Mouse (Mus musculus) yolk sac, embryonic 10.5 days (tissue): Measurements from ENCODE around the gene Gm13289.
"Not testable (repeated sequence)": the region's sequence is repeated elsewhere in the genome, so short reads cannot be mapped to it uniquely, and the experiment has no call there.

Experiments used
- DNase-seq: peaks from one replicate; pipeline ENCODE4 v3.0.0-alpha.2; 2017; ENCODE audit warnings: low spot score

The Gm13289 gene

DNA sequence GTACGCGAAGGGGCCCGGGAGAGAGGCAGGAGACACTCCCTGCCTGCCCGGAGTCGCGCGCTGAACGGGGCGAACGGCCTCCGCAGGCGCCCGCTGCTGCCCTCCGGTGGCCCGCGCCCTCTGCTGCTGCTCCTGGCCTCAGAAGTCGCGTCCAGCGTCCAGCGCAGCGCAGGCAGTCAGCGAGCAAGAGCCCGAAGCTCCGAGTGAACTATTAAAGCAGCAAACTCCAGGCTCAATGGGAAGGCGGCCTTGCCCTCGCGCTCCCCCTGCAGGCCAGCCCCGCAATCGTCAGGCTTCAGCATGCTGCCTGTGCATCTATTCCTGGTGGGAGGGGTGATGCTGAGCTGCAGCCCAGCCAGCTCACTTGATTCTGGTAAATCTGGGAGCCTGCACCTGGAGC lies at the start of gene Gm13289:
Gm13289 (plus strand) TSS at position 301 of the 400 bp plus-strand sequence.
- DNase-seq: not testable (repeated sequence)

DNA sequence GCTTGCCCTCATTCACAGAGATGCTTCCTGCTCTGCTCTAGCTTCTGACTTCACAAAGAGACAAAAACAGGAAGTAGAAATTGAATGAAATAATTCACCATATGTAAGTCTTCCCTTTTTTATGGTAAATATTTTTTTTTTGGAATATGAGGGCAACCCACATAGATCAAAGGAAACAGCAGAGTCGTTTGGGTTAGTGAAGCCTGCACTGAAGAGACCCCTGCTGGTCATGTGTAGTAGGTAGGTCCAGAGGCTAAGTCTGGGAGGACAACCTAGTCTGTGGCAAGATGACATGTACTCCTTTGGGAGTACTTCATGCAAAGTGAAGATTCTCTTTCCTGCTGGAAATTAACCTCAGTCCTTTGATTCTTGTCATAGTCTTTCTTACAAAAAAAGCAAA lies 49.4 kb upstream of the Gm13289 start:
- DNase-seq: no peak

DNA sequence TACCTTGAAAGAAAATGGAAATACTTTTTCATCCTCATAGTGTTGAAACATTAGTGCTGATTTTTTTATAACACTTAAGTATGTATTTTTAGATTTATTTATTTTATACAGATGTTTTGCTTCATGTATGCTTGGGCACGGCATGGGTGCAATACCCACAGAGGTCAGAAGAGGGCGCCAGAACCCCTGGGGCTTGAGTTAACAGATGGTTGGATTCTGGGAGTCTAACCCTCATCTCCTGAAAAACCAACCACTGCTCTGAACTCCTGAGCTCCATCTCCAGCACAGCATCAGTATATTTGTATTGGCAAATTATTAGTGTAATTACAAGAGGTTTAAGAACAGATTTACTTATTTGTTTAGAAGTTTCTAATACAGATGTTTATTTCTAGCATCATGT lies 38.2 kb upstream of the Gm13289 start:
- DNase-seq: no peak

DNA sequence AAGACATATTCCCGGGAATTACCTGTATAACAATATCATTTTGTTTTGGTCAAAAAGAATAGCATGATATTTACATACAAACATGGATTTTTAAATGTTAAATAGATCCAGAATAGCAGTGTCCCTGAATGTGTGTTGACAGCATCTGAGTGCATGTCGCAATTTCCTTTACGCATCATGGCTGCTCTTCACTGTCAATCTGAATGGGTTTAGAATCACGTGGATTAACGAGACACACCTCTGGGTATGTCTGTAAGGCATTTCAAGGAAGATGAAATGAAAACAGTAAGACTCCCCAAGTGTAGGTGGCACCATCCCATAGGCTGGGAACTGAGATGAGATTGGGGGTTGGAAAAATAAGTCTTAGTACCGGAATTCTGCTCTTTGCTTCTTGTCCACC lies 37.7 kb upstream of the Gm13289 start:
- DNase-seq: no peak

- DNase-seq: no peak
Observed at GRCm38 (mm10) chr4:88741426-88741825, 35.3 kb upstream of the Gm13289 start.

DNA sequence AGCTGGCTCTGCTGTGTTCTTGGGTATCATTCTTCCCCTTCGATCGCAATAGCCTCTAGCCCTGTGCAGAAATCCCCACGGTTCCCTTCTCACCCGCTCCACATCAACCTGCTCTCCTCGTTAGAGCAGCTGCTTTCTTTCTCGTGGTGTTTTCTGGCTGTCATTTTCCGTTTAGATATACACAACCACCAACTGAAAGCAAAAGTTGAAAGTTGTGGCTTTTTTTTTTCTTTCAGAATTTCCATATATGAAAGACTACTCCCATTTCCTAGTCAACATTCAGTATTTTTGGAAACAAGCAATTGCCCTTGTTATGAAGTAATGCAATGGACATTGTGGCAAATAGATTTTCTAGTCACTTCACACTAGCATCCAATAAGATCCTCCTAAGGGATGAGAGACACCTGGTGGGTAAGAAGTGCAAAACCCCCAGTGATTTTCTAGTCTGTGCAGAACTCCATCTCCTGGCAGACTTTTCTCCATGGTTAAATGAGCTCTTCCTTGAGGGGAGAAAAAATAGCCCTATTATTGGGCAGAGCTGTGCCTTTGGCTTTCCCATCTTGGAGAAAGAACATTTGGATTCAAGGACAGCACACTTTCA lies 33.9 kb upstream of the Gm13289 start:
- no peak for DNase-seq

- no peak for DNase-seq
Observed at GRCm38 (mm10) chr4:88744207-88744606, 32.5 kb upstream of the Gm13289 start.

- no peak for DNase-seq
Observed at GRCm38 (mm10) chr4:88749926-88750325, 26.8 kb upstream of the Gm13289 start.

DNA sequence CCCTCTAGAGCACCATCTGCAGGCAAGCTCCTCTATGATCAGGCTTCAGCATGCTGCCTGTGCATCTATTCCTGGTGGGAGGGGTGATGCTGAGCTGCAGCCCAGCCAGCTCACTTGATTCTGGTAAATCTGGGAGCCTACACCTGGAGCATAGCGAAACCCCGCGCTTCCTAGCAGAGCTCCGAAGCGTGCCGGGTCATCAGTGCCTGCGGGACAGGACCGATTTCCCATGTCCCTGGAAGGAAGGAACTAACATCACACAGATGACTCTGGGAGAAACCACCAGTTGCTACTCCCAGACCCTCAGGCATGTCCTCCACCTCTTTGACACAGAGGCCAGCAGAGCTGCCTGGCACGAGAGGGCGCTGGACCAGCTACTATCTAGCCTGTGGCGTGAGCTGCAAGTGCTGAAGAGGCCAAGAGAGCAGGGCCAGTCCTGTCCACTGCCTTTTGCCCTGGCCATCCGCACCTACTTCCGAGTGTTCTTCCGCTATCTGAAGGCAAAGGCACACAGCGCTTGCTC lies 21.8 kb upstream of the Gm13289 start, which contains the start of gene Gm13271:
Gm13271 (plus strand) TSS at position 51 of the 523 bp plus-strand sequence.
- not testable (repeated sequence) for DNase-seq

GRCm38 (mm10) chr4:88756581-88757513 lies 19.9 kb upstream of the Gm13289 start:
- peak; percentile 32 for DNase-seq

DNA sequence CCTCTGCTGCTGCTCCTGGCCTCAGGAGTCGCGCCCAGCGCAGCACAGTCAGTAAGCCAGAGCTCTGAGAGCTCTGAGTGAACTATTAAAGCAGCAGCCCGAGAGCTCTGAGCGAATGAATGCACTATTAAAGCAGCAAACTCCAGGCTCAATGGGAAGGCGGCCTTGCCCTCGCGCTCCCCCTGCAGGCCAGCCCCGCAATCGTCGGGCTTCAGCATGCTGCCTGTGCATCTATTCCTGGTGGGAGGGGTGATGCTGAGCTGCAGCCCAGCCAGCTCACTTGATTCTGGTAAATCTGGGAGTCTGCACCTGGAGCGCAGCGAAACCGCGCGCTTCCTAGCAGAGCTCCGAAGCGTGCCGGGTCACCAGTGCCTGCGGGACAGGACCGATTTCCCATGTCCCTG lies 19.1 kb upstream of the Gm13289 start:
- DNase-seq: peak; percentile 86

- not testable (repeated sequence) for DNase-seq
Observed at GRCm38 (mm10) chr4:88758751-88759150, 18.0 kb upstream of the Gm13289 start.

GRCm38 (mm10) chr4:88759610-88760268 lies 17.0 kb upstream of the Gm13289 start, which contains the start of gene Gm13283:
Gene Gm13283, plus strand, starts transcription at chr4:88760119.
- not testable (repeated sequence) for DNase-seq

DNA sequence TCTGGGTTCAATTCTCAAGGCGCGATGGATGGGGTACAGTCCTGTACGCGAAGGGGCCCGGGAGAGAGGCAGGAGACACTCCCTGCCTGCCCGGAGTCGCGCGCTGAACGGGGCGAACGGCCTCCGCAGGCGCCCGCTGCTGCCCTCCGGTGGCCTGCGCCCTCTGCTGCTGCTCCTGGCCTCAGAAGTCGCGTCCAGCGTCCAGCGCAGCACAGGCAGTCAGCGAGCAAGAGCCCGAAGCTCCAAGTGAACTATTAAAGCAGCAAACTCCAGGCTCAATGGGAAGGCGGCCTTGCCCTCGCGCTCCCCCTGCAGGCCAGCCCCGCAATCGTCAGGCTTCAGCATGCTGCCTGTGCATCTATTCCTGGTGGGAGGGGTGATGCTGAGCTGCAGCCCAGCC lies 16.3 kb upstream of the Gm13289 start:
- DNase-seq: peak; percentile 64

GRCm38 (mm10) chr4:88761776-88762175 lies 14.9 kb upstream of the Gm13289 start:
- DNase-seq: not testable (repeated sequence)

DNA sequence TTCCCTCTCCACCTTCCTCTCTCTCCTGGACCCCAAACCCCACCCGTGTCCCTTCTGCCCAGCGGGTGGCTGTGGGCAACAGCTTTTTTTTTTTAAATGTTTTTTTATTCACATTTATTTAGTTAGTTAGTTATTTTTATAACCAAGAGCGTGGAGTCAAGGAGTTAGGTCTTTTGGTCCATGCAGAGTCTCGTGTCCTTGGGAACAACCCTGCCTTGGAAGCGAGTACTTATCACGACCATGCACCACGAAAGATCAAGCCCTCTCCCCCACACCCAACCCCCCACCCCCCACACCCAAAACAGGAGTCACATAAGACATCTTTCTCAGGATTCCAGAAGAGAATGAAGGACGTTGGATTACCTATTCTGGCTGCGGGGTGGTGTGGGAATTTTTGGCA lies 14.4 kb upstream of the Gm13289 start:
- not testable (repeated sequence) for DNase-seq

DNA sequence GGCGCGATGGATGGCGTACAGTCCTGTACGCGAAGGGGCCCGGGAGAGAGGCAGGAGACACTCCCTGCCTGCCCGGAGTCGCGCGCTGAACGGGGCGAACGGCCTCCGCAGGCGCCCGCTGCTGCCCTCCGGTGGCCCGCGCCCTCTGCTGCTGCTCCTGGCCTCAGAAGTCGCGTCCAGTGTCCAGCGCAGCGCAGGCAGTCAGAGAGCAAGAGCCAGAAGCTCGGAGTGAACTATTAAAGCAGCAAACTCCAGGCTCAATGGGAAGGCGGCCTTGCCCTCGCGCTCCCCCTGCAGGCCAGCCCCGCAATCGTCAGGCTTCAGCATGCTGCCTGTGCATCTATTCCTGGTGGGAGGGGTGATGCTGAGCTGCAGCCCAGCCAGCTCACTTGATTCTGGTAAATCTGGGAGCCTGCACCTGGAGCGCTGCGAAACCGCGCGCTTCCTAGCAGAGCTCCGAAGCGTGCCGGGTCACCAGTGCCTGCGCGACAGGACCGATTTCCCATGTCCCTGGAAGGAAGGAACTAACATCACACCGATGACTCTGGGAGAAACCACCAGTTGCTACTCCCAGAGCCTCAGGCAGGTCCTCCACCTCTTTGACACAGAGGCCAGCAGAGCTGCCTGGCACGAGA lies 13.2 kb upstream of the Gm13289 start:
- peak; percentile 74 for DNase-seq

- DNase-seq: not testable (repeated sequence)
Observed at GRCm38 (mm10) chr4:88773534-88773933, 3.2 kb upstream of the Gm13289 start, which contains the start of gene Gm13290. Gene Gm13290, plus strand, starts transcription at chr4:88773834.

DNA sequence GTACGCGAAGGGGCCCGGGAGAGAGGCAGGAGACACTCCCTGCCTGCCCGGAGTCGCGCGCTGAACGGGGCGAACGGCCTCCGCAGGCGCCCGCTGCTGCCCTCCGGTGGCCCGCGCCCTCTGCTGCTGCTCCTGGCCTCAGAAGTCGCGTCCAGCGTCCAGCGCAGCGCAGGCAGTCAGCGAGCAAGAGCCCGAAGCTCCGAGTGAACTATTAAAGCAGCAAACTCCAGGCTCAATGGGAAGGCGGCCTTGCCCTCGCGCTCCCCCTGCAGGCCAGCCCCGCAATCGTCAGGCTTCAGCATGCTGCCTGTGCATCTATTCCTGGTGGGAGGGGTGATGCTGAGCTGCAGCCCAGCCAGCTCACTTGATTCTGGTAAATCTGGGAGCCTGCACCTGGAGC lies 2.8 kb downstream of the Gm13289 start, which contains the start of gene Gm13272:
Gm13272 (plus strand) TSS at position 301 of the 400 bp plus-strand sequence.
- not testable (repeated sequence) for DNase-seq

DNA sequence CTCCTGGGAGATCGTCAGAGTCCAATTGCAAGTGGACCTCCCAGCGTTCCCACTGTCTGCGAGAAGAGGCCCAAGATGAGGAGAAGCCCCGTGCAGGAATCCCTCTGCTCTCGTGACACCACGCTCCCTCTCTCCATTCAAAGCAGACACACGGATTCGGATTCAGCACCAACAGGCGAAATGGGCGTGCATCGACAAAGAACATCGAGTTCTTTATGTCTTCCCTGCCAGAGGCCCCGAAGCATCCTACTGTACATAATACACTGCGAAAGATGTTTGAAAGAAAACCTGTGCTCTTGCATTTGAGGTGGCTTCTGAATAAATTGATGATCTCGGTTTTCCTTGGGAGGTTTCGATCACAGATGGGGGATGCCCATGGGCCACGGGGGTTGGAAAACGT lies 3.6 kb downstream of the Gm13289 start:
- not testable (repeated sequence) for DNase-seq

DNA sequence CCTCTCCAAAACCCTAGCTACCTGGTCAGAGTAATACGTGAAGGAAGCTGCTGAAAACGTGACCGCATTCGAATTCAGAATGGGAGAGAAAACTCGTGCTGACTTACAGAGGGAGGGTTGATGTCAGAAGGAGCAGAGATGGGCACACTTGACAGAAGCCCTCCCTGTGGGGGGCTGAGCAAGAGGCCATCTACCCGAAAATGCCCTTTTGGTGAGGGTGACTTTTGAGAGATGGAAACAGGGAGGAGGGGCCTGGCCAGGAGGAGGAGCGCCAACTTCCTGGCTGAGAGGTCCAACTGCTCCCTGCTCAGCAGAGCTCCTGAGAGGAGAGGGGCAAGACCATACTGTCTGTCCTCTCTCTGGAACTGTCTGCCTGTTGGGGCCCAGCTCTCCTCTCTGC lies 5.1 kb downstream of the Gm13289 start, which contains the start of gene Ifnz:
Ifnz (plus strand) TSS at position 301 of the 400 bp plus-strand sequence.
- not testable (repeated sequence) for DNase-seq
